ENCODE assay signal across 8 mouse cellular contexts in genomic region chrX:135993664-135994119, GRCm38 (mm10). TPM values are rescaled to one million over a fixed set of nuclear protein-coding genes. Genes with fewer than 3 reads are reported as not detected.
DNase-seq lines count a peak whose midpoint lies in the region; ATAC-seq and TF ChIP-seq lines count a peak whose summit lies in the region.
"Not testable (repeated sequence)": the region's sequence is repeated elsewhere in the genome, so short reads cannot be mapped to it uniquely, and the experiment has no call there.

TSS of gene Arxes2 (plus strand) at chrX:135993824.

- peak within 1 kb of the TSS; percentile 50 for H3K4me2 ChIP-seq in embryonic facial prominence, embryonic 13.5 days
- H3K4me2 ChIP-seq in heart, embryonic 11.5 days = peak within 1 kb of the TSS; percentile 52
- H3K4me2 ChIP-seq in intestine, embryonic 15.5 days (replicated peaks) = peak within 1 kb of the TSS; percentile 38
- peak within 1 kb of the TSS; percentile 42; the same call in 1 of the 2 replicates for H3K4me2 ChIP-seq in liver, postnatal 0 days (ENCODE audit: low read depth, low read length)
- H3K4me2 ChIP-seq in neural tube, embryonic 11.5 days (ENCODE audit: low read depth) = peak within 1 kb of the TSS; percentile 34; the same call in 1 of the 2 replicates

- H3K4me1 ChIP-seq in embryonic facial prominence, embryonic 13.5 days; heart, embryonic 11.5 days (ENCODE audit: control insufficient read depth, insufficient read depth, low read length); intestine, embryonic 15.5 days (replicated peaks); liver, postnatal 0 days (ENCODE audit: insufficient read depth); neural tube, embryonic 11.5 days (ENCODE audit: control insufficient read depth, insufficient read depth, low read length): not testable (repeated sequence)

- intact Hi-C loops in left cerebral cortex, adult 2 months (cut with DNase I) = not testable (repeated sequence)

- TF ChIP-seq EP300 in liver, postnatal 0 days (IDR thresholded peaks at IDR 0.05; ENCODE audit: low read depth) = not testable (repeated sequence)

- DNase-seq in adrenal gland, postnatal 10 days = peak; percentile 34
- DNase-seq in left cerebral cortex, adult 2 months (ENCODE audit: extremely low spot score in 1 of 2, low spot score in 2 of 2); liver, postnatal 0 days; neural tube, embryonic 11.5 days (ENCODE audit: low spot score); urinary bladder, adult 2 months (ENCODE audit: low spot score): not testable (repeated sequence)

- ATAC-seq in embryonic facial prominence, embryonic 13.5 days (ENCODE audit: insufficient number of reproducible peaks, insufficient read depth, low FRiP score, low TSS enrichment, low read depth) = peak; percentile 93
- peak; percentile 85 for ATAC-seq in heart, embryonic 11.5 days (replicated peaks; ENCODE audit: insufficient number of reproducible peaks, low FRiP score, low TSS enrichment)
- ATAC-seq in intestine, embryonic 15.5 days = peak; percentile 95
- ATAC-seq in liver, postnatal 0 days = peak; percentile 85
- peak; percentile 83 for ATAC-seq in neural tube, embryonic 11.5 days (ENCODE audit: insufficient read depth, low FRiP score, low TSS enrichment)

- H3K27ac ChIP-seq in embryonic facial prominence, embryonic 13.5 days; heart, embryonic 11.5 days (ENCODE audit: low read depth, low read length); intestine, embryonic 15.5 days; left cerebral cortex, adult 2 months; liver, postnatal 0 days (ENCODE audit: low read depth); neural tube, embryonic 11.5 days (ENCODE audit: low read depth, low read length): not testable (repeated sequence)

- 23% methylated on average over 10 of the region's 39 CpGs for WGBS in embryonic facial prominence, embryonic 13.5 days
- 10% methylated on average over 8 of the region's 39 CpGs for WGBS in heart, embryonic 11.5 days (ENCODE audit: insufficient replicate concordance)
- 18% methylated on average over 9 of the region's 39 CpGs for WGBS in intestine, embryonic 15.5 days
- WGBS in liver, postnatal 0 days (ENCODE audit: insufficient replicate concordance) = 12% methylated on average over 5 of the region's 39 CpGs
- 12% methylated on average over 5 of the region's 39 CpGs for WGBS in neural tube, embryonic 11.5 days

- not testable (repeated sequence) for TF ChIP-seq CTCF in left cerebral cortex, adult 2 months (IDR thresholded peaks at IDR 0.05); liver, postnatal 0 days (IDR thresholded peaks at IDR 0.05; ENCODE audit: low read depth)

- not testable (repeated sequence) for H3K9ac ChIP-seq in embryonic facial prominence, embryonic 13.5 days; heart, embryonic 11.5 days (ENCODE audit: low read depth, low read length); intestine, embryonic 15.5 days; liver, postnatal 0 days (replicated peaks); neural tube, embryonic 11.5 days (ENCODE audit: low read length)

- H3K4me3 ChIP-seq in embryonic facial prominence, embryonic 13.5 days = peak within 1 kb of the TSS; percentile 35
- H3K4me3 ChIP-seq in heart, embryonic 11.5 days (ENCODE audit: low read depth, low read length) = peak within 1 kb of the TSS; percentile 21; the same call in 1 of the 2 replicates
- H3K4me3 ChIP-seq in intestine, embryonic 15.5 days (replicated peaks) = 0 out of 2 replicates have a peak within 1 kb of the TSS, but pooled peaks have one; percentile 9
- peak within 1 kb of the TSS; percentile 7 for H3K4me3 ChIP-seq in left cerebral cortex, adult 2 months
- H3K4me3 ChIP-seq in liver, postnatal 0 days (ENCODE audit: low read depth, low read length) = not testable (repeated sequence)
- H3K4me3 ChIP-seq in neural tube, embryonic 11.5 days (ENCODE audit: low read depth, low read length) = peak within 1 kb of the TSS; percentile 23

- not testable (repeated sequence) for H3K9me3 ChIP-seq in embryonic facial prominence, embryonic 13.5 days; heart, embryonic 11.5 days (replicated peaks; ENCODE audit: control insufficient read depth, low read length); intestine, embryonic 15.5 days; liver, postnatal 0 days (ENCODE audit: low read length); neural tube, embryonic 11.5 days (ENCODE audit: control insufficient read depth, low read length)

- not testable (repeated sequence) for H3K27me3 ChIP-seq in embryonic facial prominence, embryonic 13.5 days; heart, embryonic 11.5 days (ENCODE audit: control insufficient read depth, insufficient read depth, low read length); intestine, embryonic 15.5 days (replicated peaks); liver, postnatal 0 days (ENCODE audit: insufficient read depth, low read length); neural tube, embryonic 11.5 days (ENCODE audit: control insufficient read depth, insufficient read depth, low read length)

- H3K36me3 ChIP-seq in embryonic facial prominence, embryonic 13.5 days; heart, embryonic 11.5 days (ENCODE audit: control insufficient read depth, insufficient read depth, low read length); intestine, embryonic 15.5 days; liver, postnatal 0 days (replicated peaks; ENCODE audit: insufficient read depth, low read length); neural tube, embryonic 11.5 days (ENCODE audit: control insufficient read depth, insufficient read depth, low read length): not testable (repeated sequence)

RNA-seq across cellular contexts. Expression of gene Arxes2, which starts in this region (rescaled TPM):
- 10 to 100 TPM; 62.1 to 76.8 TPM for total RNA-seq in adrenal gland, postnatal 10 days (2021)
- 79.2 and 89.1 TPM in 2 replicates for polyA plus RNA-seq in embryonic facial prominence, embryonic 13.5 days (2015; fragmentation: Nextera tagmentation; extraction: Ambion mirVana)
- 91.8 and 97.4 TPM in 2 replicates for polyA plus RNA-seq in heart, embryonic 11.5 days (2014; fragmentation: Nextera tagmentation; extraction: Ambion mirVana)
- 73.9 and 86.6 TPM in 2 replicates for polyA plus RNA-seq in intestine, embryonic 15.5 days (2015; fragmentation: Nextera tagmentation; extraction: Ambion mirVana)
- total RNA-seq in left cerebral cortex, adult 2 months (2021) = 10 to 100 TPM; 59.2 to 73.2 TPM
- polyA plus RNA-seq in liver, postnatal 0 days (2015; fragmentation: Nextera tagmentation; extraction: Ambion mirVana) = 16.3 and 16.8 TPM in 2 replicates
- polyA plus RNA-seq in neural tube, embryonic 11.5 days (2014; fragmentation: Nextera tagmentation; extraction: Ambion mirVana) = 109 and 123 TPM in 2 replicates
- polyA plus RNA-seq in urinary bladder, adult 2 months (2012; rRNA removed) = 6.0 and 10.1 TPM in 2 replicates
